ENCODE assay signal across 8 mouse cellular contexts in genomic region chr5:140023941-140024500, GRCm38 (mm10).
DNase-seq lines count a peak whose midpoint lies in the region; ATAC-seq and TF ChIP-seq lines count a peak whose summit lies in the region.

No protein-coding gene starts in this region.

- no peak overlapping the region for H3K4me3 ChIP-seq in hindbrain, embryonic 14.5 days (replicated peaks; ENCODE audit: low read length)
- no peak overlapping the region for H3K4me3 ChIP-seq in left cerebral cortex, adult 2 months
- no peak overlapping the region for H3K4me3 ChIP-seq in midbrain, embryonic 14.5 days (replicated peaks; ENCODE audit: low read depth, low read length)

- no peak overlapping the region for H3K4me2 ChIP-seq in hindbrain, embryonic 14.5 days (replicated peaks)
- no peak overlapping the region for H3K4me2 ChIP-seq in midbrain, embryonic 14.5 days (ENCODE audit: low read length)

- H3K4me1 ChIP-seq in hindbrain, embryonic 14.5 days (replicated peaks; ENCODE audit: control insufficient read depth, insufficient read depth, low read length) = peaks cover 16% of the 10 kb centered on the region
- no peaks in the 10 kb centered on the region; the same call in 1 of the 2 replicates for H3K4me1 ChIP-seq in midbrain, embryonic 14.5 days (ENCODE audit: control insufficient read depth, insufficient read depth, low read length)

- ATAC-seq in hindbrain, embryonic 14.5 days (ENCODE audit: low FRiP score) = peak; percentile 85
- no peak for ATAC-seq in midbrain, embryonic 14.5 days (ENCODE audit: low FRiP score, low TSS enrichment)

- 20% methylated on average over 3 of the region's 3 CpGs for WGBS in hindbrain, embryonic 14.5 days
- WGBS in midbrain, embryonic 14.5 days = 27% methylated on average over 3 of the region's 3 CpGs

- TF ChIP-seq CTCF in left cerebral cortex, adult 2 months (IDR thresholded peaks at IDR 0.05) = no peak

- intact Hi-C loops in left cerebral cortex, adult 2 months (cut with DNase I) = no loop called here

- 0 out of 2 replicates have a peak overlapping the region, but pooled peaks have one; percentile 5 for H3K9ac ChIP-seq in hindbrain, embryonic 14.5 days
- no peak overlapping the region for H3K9ac ChIP-seq in midbrain, embryonic 14.5 days (replicated peaks; ENCODE audit: low read length)

- H3K27me3 ChIP-seq in hindbrain, embryonic 14.5 days (ENCODE audit: control insufficient read depth, insufficient read depth, low read length) = no peaks in the 10 kb centered on the region
- H3K27me3 ChIP-seq in midbrain, embryonic 14.5 days (ENCODE audit: control insufficient read depth, insufficient read depth, low read length) = no peaks in the 10 kb centered on the region

- no peak overlapping the region for H3K27ac ChIP-seq in hindbrain, embryonic 14.5 days
- H3K27ac ChIP-seq in left cerebral cortex, adult 2 months = no peak overlapping the region
- H3K27ac ChIP-seq in midbrain, embryonic 14.5 days (replicated peaks; ENCODE audit: low read depth, low read length) = no peak overlapping the region

- peak; percentile 79 for DNase-seq in 3T3-L1 (ENCODE audit: low read depth, low spot score)
- DNase-seq in adrenal gland, adult (ENCODE audit: inconsistent age in 2 of 2, low spot score in 1 of 2) = peak; percentile 79 to 90
- peak; percentile 62 for DNase-seq in fibroblast of lung, adult 2 months (ENCODE audit: low read depth)
- DNase-seq in hindbrain, embryonic 14.5 days (ENCODE audit: low spot score) = peak; percentile 40
- peak; percentile 19 to 47 for DNase-seq in left cerebral cortex, adult 2 months (ENCODE audit: extremely low spot score in 1 of 2, low spot score in 2 of 2)
- DNase-seq in midbrain, embryonic 14.5 days = peak; percentile 40
- DNase-seq in retina, postnatal 1 day = no peak
- no peak for DNase-seq in thymus, postnatal 14 days

- no peaks in the 10 kb centered on the region for H3K36me3 ChIP-seq in hindbrain, embryonic 14.5 days (replicated peaks; ENCODE audit: control insufficient read depth, insufficient read depth)
- no peaks in the 10 kb centered on the region for H3K36me3 ChIP-seq in midbrain, embryonic 14.5 days (ENCODE audit: control insufficient read depth, insufficient read depth, low read length)

- no peaks in the 10 kb centered on the region for H3K9me3 ChIP-seq in hindbrain, embryonic 14.5 days (ENCODE audit: control insufficient read depth, low read length)
- H3K9me3 ChIP-seq in midbrain, embryonic 14.5 days (ENCODE audit: control insufficient read depth, low read length) = no peaks in the 10 kb centered on the region

Comparison
In these comparisons a context has a peak if more than half of its experiments do, and no peak if none do; other contexts are left out.
1. DNase-seq: peak in 3T3-L1 (single experiment), adrenal gland, adult (2 of 2), fibroblast of lung, adult 2 months (single experiment), hindbrain, embryonic 14.5 days (single experiment), left cerebral cortex, adult 2 months (2 of 2) and midbrain, embryonic 14.5 days (single experiment); none in retina, postnatal 1 day (single experiment) and thymus, postnatal 14 days (single experiment).